Mouse (Mus musculus): ENCODE results near the gene Pnkp.

DNA sequence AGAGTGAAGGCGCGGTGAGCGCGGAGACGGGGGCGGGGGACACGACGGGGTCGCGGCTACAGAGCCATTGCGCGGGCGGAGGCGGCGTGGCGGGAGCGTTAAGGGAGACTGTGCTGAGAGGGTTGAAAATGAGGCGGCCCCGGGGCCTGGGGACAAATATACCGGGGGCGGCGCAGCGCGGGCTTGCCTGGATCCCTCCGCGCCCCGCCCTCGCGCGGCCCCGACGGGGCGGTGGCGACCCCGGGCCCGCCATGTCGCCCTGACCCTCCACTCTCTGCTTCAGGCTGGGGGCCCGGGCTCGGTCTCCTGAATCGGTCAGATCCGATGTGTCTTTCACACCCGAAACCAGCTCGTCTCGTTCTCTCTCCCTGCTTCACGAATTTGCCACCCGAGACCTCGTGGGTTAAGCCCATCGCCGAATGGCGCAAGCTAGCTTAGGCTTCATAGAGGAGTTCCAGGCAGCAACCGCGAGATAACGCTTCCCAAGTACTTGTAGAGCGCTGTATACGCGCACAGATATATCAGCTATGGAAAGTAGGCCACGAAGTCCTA lies 40.4 kb upstream of the Pnkp start, which contains the start of gene Atf5:
- TF ChIP-seq EP300 (IDR thresholded peaks at IDR 0.05; ENCODE audit: insufficient read depth, low read depth, low read length) (no peak), POLR2A (IDR thresholded peaks at IDR 0.05; ENCODE audit: insufficient read depth, low read length) (no peak)

Measured in ES-Bruce4 (cell line).